Mouse (Mus musculus) MEL (cell line): ENCODE results near the gene Nlrp6.

Experiments used
- CHD2 ChIP-seq: IDR thresholded peaks from 2 replicates; pipeline ENCODE4 v1.6.1; 2011; ENCODE audit warnings: low read length, improper control_type of control experiment
- CTCF ChIP-seq, 3 experiments: IDR thresholded peaks in 2 of 3; conservative IDR thresholded peaks in 1 of 3; 2 replicates each; pipeline ENCODE4 v1.5.1; 2011 to 2012; ENCODE audit warnings: low read length in 3 of 3, low read depth in 2 of 3, mild to moderate bottlenecking in 2 of 3, improper control_type of control experiment in 1 of 3, inconsistent platforms in 1 of 3, mixed read lengths in 1 of 3, moderate library complexity in 1 of 3; ENCODE audit not compliant: control insufficient read depth in 1 of 3, insufficient read depth in 1 of 3, poor library complexity in 1 of 3, severe bottlenecking in 1 of 3
- EP300 ChIP-seq, 2 experiments: IDR thresholded peaks; 2 replicates each; pipeline ENCODE4 v1.6.1; 2011; ENCODE audit warnings: improper control_type of control experiment in 2 of 2, low read length in 2 of 2, low read depth in 1 of 2, mild to moderate bottlenecking in 1 of 2
- GATA1 ChIP-seq: IDR thresholded peaks from 2 replicates; pipeline ENCODE4 v1.6.1; 2011; ENCODE audit warnings: low read depth, low read length, improper control_type of control experiment
- KAT2A ChIP-seq: conservative IDR thresholded peaks from 2 replicates; pipeline ENCODE4 v1.6.1; 2012; ENCODE audit warnings: low read depth, low read length, improper control_type of control experiment, inconsistent platforms
- MAFK ChIP-seq: IDR thresholded peaks from 2 replicates; pipeline ENCODE4 v1.6.1; 2011; ENCODE audit warnings: low read depth, mild to moderate bottlenecking, low read length, improper control_type of control experiment, borderline replicate concordance
- MEF2A ChIP-seq: IDR thresholded peaks from 2 replicates; pipeline ENCODE4 v1.6.1; 2014; ENCODE audit warnings: low read depth, mild to moderate bottlenecking, inconsistent platforms, low read length, improper control_type of control experiment; ENCODE audit not compliant: poor library complexity, insufficient replicate concordance, severe bottlenecking; ENCODE audit errors: extremely low read depth
- POLR2A ChIP-seq, 2 experiments: IDR thresholded peaks; 2 replicates each; pipeline ENCODE4 v1.6.1; 2011 to 2012; ENCODE audit warnings: low read length in 2 of 2, mild to moderate bottlenecking in 2 of 2, control low read depth in 1 of 2, improper control_type of control experiment in 1 of 2, low read depth in 1 of 2, moderate library complexity in 1 of 2; ENCODE audit not compliant: control insufficient read depth in 1 of 2, insufficient read depth in 1 of 2, poor library complexity in 1 of 2
- SIN3A ChIP-seq: IDR thresholded peaks from 2 replicates; pipeline ENCODE4 v1.6.1; 2012; ENCODE audit warnings: low read length, improper control_type of control experiment, inconsistent platforms
- TAL1 ChIP-seq: IDR thresholded peaks from 2 replicates; pipeline ENCODE4 v1.6.1; 2012; ENCODE audit warnings: mild to moderate bottlenecking, inconsistent platforms, low read length, moderate library complexity, mixed read lengths
- TCF12 ChIP-seq: IDR thresholded peaks from 2 replicates; pipeline ENCODE4 v1.6.1; 2014; ENCODE audit warnings: low read depth, mild to moderate bottlenecking, inconsistent platforms, low read length, improper control_type of control experiment, moderate library complexity

GRCm38 (mm10) chr7:140927181-140927580 is 6.5 kb downstream of the Nlrp6 start:
- TF ChIP-seq CTCF (IDR thresholded peaks at IDR 0.05 in 2 of 3, conservative IDR thresholded peaks at IDR 0.05 in 1 of 3; ENCODE audit: control insufficient read depth in 1 of 3, insufficient read depth in 1 of 3, low read depth in 2 of 3, low read length in 3 of 3, poor library complexity in 1 of 3, severe bottlenecking in 1 of 3) (no peak), EP300 (IDR thresholded peaks at IDR 0.05; ENCODE audit: low read depth in 1 of 2, low read length in 2 of 2) (no peak), TCF12 (no peak), MEF2A (no peak), KAT2A (no peak), POLR2A (IDR thresholded peaks at IDR 0.05; ENCODE audit: control insufficient read depth in 1 of 2, insufficient read depth in 1 of 2, low read depth in 1 of 2, low read length in 2 of 2, poor library complexity in 1 of 2) (no peak), GATA1 (no peak), CHD2 (no peak), TAL1 (no peak), SIN3A (no peak), MAFK (no peak)
